Mouse (Mus musculus): ENCODE data around the gene Scmh1. TPM values are rescaled to one million over a fixed set of nuclear protein-coding genes. Genes with fewer than 3 reads are reported as not detected.
"Not testable (repeated sequence)": the region's sequence is repeated elsewhere in the genome, so short reads cannot be mapped to it uniquely, and the experiment has no call there.

Gene Scmh1
- polyA plus RNA-seq, 2 experiments: 42.6 to 57.4 TPM

- no peaks in the 10 kb centered on the region for H3K27me3 ChIP-seq (ENCODE audit: control insufficient read depth, insufficient read depth, low read length)
- no peak for TF ChIP-seq POLR2A (IDR thresholded peaks at IDR 0.05; ENCODE audit: borderline replicate concordance, extremely low read depth, insufficient read depth, insufficient read length)
- no peaks in the 10 kb centered on the region for H3K9me3 ChIP-seq (ENCODE audit: control insufficient read depth, low read length)
- H3K4me2 ChIP-seq (replicated peaks; ENCODE audit: low read depth, low read length, severe bottlenecking): no peak overlapping the region
- no peak overlapping the region for H3K9ac ChIP-seq (ENCODE audit: low read depth, low read length, severe bottlenecking)
- no peak for DNase-seq (ENCODE audit: low spot score)
- ATAC-seq (ENCODE audit: low FRiP score, low read depth): no peak
- H3K4me1 ChIP-seq (ENCODE audit: control insufficient read depth, insufficient read depth, low read length): peaks cover 10% of the 10 kb centered on the region
- H3K36me3 ChIP-seq (ENCODE audit: control insufficient read depth, insufficient read depth, low read length): no peaks in the 10 kb centered on the region
- WGBS: 88% methylated on average over 6 of the region's 6 CpGs
- no peak overlapping the region for H3K27ac ChIP-seq (replicated peaks; ENCODE audit: low read depth, low read length)
- no peak overlapping the region for H3K4me3 ChIP-seq (replicated peaks; ENCODE audit: low read length)
Measured at GRCm38 (mm10) chr4:120389546-120389945, 15.5 kb upstream of the Scmh1 start.

GRCm38 (mm10) chr4:120391591-120391990 is 13.5 kb upstream of the Scmh1 start:
- Histone ChIP-seq H3K4me3 (replicated peaks; ENCODE audit: low read length) (no peak overlapping the region), H3K27ac (replicated peaks; ENCODE audit: low read depth, low read length) (no peak overlapping the region), H3K4me2 (replicated peaks; ENCODE audit: low read depth, low read length, severe bottlenecking) (no peak overlapping the region), H3K9ac (ENCODE audit: low read depth, low read length, severe bottlenecking) (no peak overlapping the region), H3K4me1 (ENCODE audit: control insufficient read depth, insufficient read depth, low read length) (peaks cover 10% of the 10 kb centered on the region), H3K27me3 (ENCODE audit: control insufficient read depth, insufficient read depth, low read length) (no peaks in the 10 kb centered on the region), H3K36me3 (ENCODE audit: control insufficient read depth, insufficient read depth, low read length) (no peaks in the 10 kb centered on the region), H3K9me3 (ENCODE audit: control insufficient read depth, low read length) (no peaks in the 10 kb centered on the region)
- 79% methylated on average over 6 of the region's 6 CpGs for WGBS
- DNase-seq (ENCODE audit: low spot score): no peak
- no peak for TF ChIP-seq POLR2A (IDR thresholded peaks at IDR 0.05; ENCODE audit: borderline replicate concordance, extremely low read depth, insufficient read depth, insufficient read length)
- no peak for ATAC-seq (ENCODE audit: low FRiP score, low read depth)

GRCm38 (mm10) chr4:120392341-120392740 is 12.7 kb upstream of the Scmh1 start:
- no peaks in the 10 kb centered on the region for H3K27me3 ChIP-seq (ENCODE audit: control insufficient read depth, insufficient read depth, low read length)
- peaks cover 10% of the 10 kb centered on the region for H3K4me1 ChIP-seq (ENCODE audit: control insufficient read depth, insufficient read depth, low read length)
- no peaks in the 10 kb centered on the region for H3K9me3 ChIP-seq (ENCODE audit: control insufficient read depth, low read length)
- no peak for TF ChIP-seq POLR2A (IDR thresholded peaks at IDR 0.05; ENCODE audit: borderline replicate concordance, extremely low read depth, insufficient read depth, insufficient read length)
- DNase-seq (ENCODE audit: low spot score) (no peak), ATAC-seq (ENCODE audit: low FRiP score, low read depth) (no peak)
- H3K27ac ChIP-seq (replicated peaks; ENCODE audit: low read depth, low read length): no peak overlapping the region
- no peak overlapping the region for H3K4me3 ChIP-seq (replicated peaks; ENCODE audit: low read length)
- no peak overlapping the region for H3K9ac ChIP-seq (ENCODE audit: low read depth, low read length, severe bottlenecking)
- no peaks in the 10 kb centered on the region for H3K36me3 ChIP-seq (ENCODE audit: control insufficient read depth, insufficient read depth, low read length)
- H3K4me2 ChIP-seq (replicated peaks; ENCODE audit: low read depth, low read length, severe bottlenecking): no peak overlapping the region
- 40% methylated on average over 4 of the region's 4 CpGs for WGBS

GRCm38 (mm10) chr4:120392748-120393147 is 12.3 kb upstream of the Scmh1 start:
- no peak for TF ChIP-seq POLR2A (IDR thresholded peaks at IDR 0.05; ENCODE audit: borderline replicate concordance, extremely low read depth, insufficient read depth, insufficient read length)
- WGBS: 16% methylated on average over 3 of the region's 3 CpGs
- ATAC-seq (ENCODE audit: low FRiP score, low read depth): 0 out of 2 replicates have a peak, but pooled peaks have one; percentile 34
- H3K9me3 ChIP-seq (ENCODE audit: control insufficient read depth, low read length): no peaks in the 10 kb centered on the region
- no peak overlapping the region for H3K9ac ChIP-seq (ENCODE audit: low read depth, low read length, severe bottlenecking)
- DNase-seq (ENCODE audit: low spot score): no peak
- H3K36me3 ChIP-seq (ENCODE audit: control insufficient read depth, insufficient read depth, low read length): no peaks in the 10 kb centered on the region
- peaks cover 10% of the 10 kb centered on the region for H3K4me1 ChIP-seq (ENCODE audit: control insufficient read depth, insufficient read depth, low read length)
- H3K27ac ChIP-seq (replicated peaks; ENCODE audit: low read depth, low read length): no peak overlapping the region
- H3K4me2 ChIP-seq (replicated peaks; ENCODE audit: low read depth, low read length, severe bottlenecking): no peak overlapping the region
- no peak overlapping the region for H3K4me3 ChIP-seq (replicated peaks; ENCODE audit: low read length)
- H3K27me3 ChIP-seq (ENCODE audit: control insufficient read depth, insufficient read depth, low read length): no peaks in the 10 kb centered on the region

GRCm38 (mm10) chr4:120400251-120400650 is 4.8 kb upstream of the Scmh1 start:
- no peaks in the 10 kb centered on the region for H3K9me3 ChIP-seq (ENCODE audit: control insufficient read depth, low read length)
- H3K27me3 ChIP-seq (ENCODE audit: control insufficient read depth, insufficient read depth, low read length): peaks cover 5% of the 10 kb centered on the region; the same call in 1 of the 2 replicates
- no peak for ATAC-seq (ENCODE audit: low FRiP score, low read depth)
- no peaks in the 10 kb centered on the region for H3K36me3 ChIP-seq (ENCODE audit: control insufficient read depth, insufficient read depth, low read length)
- no peak overlapping the region for H3K4me3 ChIP-seq (replicated peaks; ENCODE audit: low read length)
- DNase-seq (ENCODE audit: low spot score): peak; percentile 58
- no peak overlapping the region for H3K4me2 ChIP-seq (replicated peaks; ENCODE audit: low read depth, low read length, severe bottlenecking)
- no peak overlapping the region for H3K9ac ChIP-seq (ENCODE audit: low read depth, low read length, severe bottlenecking)
- WGBS: 25% methylated on average over 3 of the region's 3 CpGs
- no peaks in the 10 kb centered on the region for H3K4me1 ChIP-seq (ENCODE audit: control insufficient read depth, insufficient read depth, low read length)
- TF ChIP-seq POLR2A (IDR thresholded peaks at IDR 0.05; ENCODE audit: borderline replicate concordance, extremely low read depth, insufficient read depth, insufficient read length): no peak
- no peak overlapping the region for H3K27ac ChIP-seq (replicated peaks; ENCODE audit: low read depth, low read length)

- not testable (repeated sequence) for H3K27ac ChIP-seq (replicated peaks; ENCODE audit: low read depth, low read length); H3K4me3 ChIP-seq (replicated peaks; ENCODE audit: low read length); H3K9ac ChIP-seq (ENCODE audit: low read depth, low read length, severe bottlenecking); H3K36me3 ChIP-seq (ENCODE audit: control insufficient read depth, insufficient read depth, low read length); H3K4me1 ChIP-seq (ENCODE audit: control insufficient read depth, insufficient read depth, low read length); H3K27me3 ChIP-seq (ENCODE audit: control insufficient read depth, insufficient read depth, low read length); H3K4me2 ChIP-seq (replicated peaks; ENCODE audit: low read depth, low read length, severe bottlenecking); H3K9me3 ChIP-seq (ENCODE audit: control insufficient read depth, low read length); ATAC-seq (ENCODE audit: low FRiP score, low read depth); DNase-seq (ENCODE audit: low spot score)
Measured at GRCm38 (mm10) chr4:120402105-120402504, 3.0 kb upstream of the Scmh1 start.
